Comparison of ENCODE assay signal across 10 mouse cellular contexts in genomic region chr5:142445709-142446108, GRCm38 (mm10). TPM values are rescaled to one million over a fixed set of nuclear protein-coding genes. Genes with fewer than 3 reads are reported as not detected.
DNase-seq lines count a peak whose midpoint lies in the region; ATAC-seq lines count a peak whose summit lies in the region.
"Had no signal": no experiment of that assay in that cellular context is flagged by ENCODE, and none has a peak within 500 bp of the region (broad histone marks: within the 10 kb centered on the region; RNA-seq: fewer than 3 reads in every experiment).

No protein-coding gene starts in this region.

- H3K4me1 ChIP-seq in heart, embryonic 13.5 days, result peaks cover 65% of the 10 kb centered on the region
- H3K4me1 ChIP-seq in forebrain, embryonic 15.5 days, result peaks cover 25% of the 10 kb centered on the region
- H3K4me1 ChIP-seq in midbrain, embryonic 14.5 days (ENCODE audit: control insufficient read depth, insufficient read depth, low read length), result peaks cover 22% of the 10 kb centered on the region

- 39% methylated on average over 8 of the region's 8 CpGs for WGBS in heart, embryonic 13.5 days
- WGBS in forebrain, embryonic 15.5 days, result 43% methylated on average over 8 of the region's 8 CpGs
- WGBS in midbrain, embryonic 14.5 days, result 43% methylated on average over 8 of the region's 8 CpGs

- intact Hi-C loops in heart, postnatal 14 days (cut with DNase I), result loop anchor here (5.0 to 10.0 kb wide), 2 partner anchors 461 to 1598 kb away; no protein-coding TSS in a partner anchor
- intact Hi-C loops in heart, postnatal 36 days (cut with DNase I), result loop anchor here (10.0 kb wide), 2 partner anchors 1201 to 1601 kb away; partner anchors contain the start of gene Sdk1

- peaks cover 21% of the 10 kb centered on the region for H3K36me3 ChIP-seq in heart, embryonic 13.5 days
- H3K36me3 ChIP-seq in forebrain, embryonic 15.5 days, result peaks cover 6% of the 10 kb centered on the region
- H3K36me3 ChIP-seq in midbrain, embryonic 14.5 days (ENCODE audit: control insufficient read depth, insufficient read depth, low read length), result peaks cover 17% of the 10 kb centered on the region

- ATAC-seq in heart, embryonic 13.5 days (ENCODE audit: extremely low read depth, insufficient number of reproducible peaks, low FRiP score, low TSS enrichment), result no peak
- ATAC-seq in forebrain, embryonic 15.5 days (replicated peaks), result no peak
- ATAC-seq in midbrain, embryonic 14.5 days (ENCODE audit: low FRiP score, low TSS enrichment), result no peak
- ATAC-seq: intestine, embryonic 15.5 days had no signal

- H3K4me2 ChIP-seq in heart, embryonic 13.5 days, result no peak overlapping the region
- H3K4me2 ChIP-seq in forebrain, embryonic 15.5 days (replicated peaks), result no peak overlapping the region
- no peak overlapping the region for H3K4me2 ChIP-seq in midbrain, embryonic 14.5 days (ENCODE audit: low read length)
- H3K4me2 ChIP-seq: intestine, embryonic 15.5 days had no signal

- H3K9ac ChIP-seq in heart, embryonic 13.5 days, result no peak overlapping the region
- no peak overlapping the region for H3K9ac ChIP-seq in forebrain, embryonic 15.5 days (replicated peaks)
- H3K9ac ChIP-seq in midbrain, embryonic 14.5 days (replicated peaks; ENCODE audit: low read length), result no peak overlapping the region
- H3K9ac ChIP-seq: intestine, embryonic 15.5 days had no signal

- no peak overlapping the region for H3K4me3 ChIP-seq in heart, embryonic 13.5 days
- H3K4me3 ChIP-seq in forebrain, embryonic 15.5 days, result no peak overlapping the region
- no peak overlapping the region for H3K4me3 ChIP-seq in midbrain, embryonic 14.5 days (replicated peaks; ENCODE audit: low read depth, low read length)
- H3K4me3 ChIP-seq: intestine, embryonic 15.5 days had no signal

- H3K27ac ChIP-seq in heart, embryonic 13.5 days (replicated peaks), result peak overlapping the region; percentile 69
- H3K27ac ChIP-seq in forebrain, embryonic 15.5 days (replicated peaks), result 0 out of 2 replicates have a peak overlapping the region, but pooled peaks have one; percentile 8
- H3K27ac ChIP-seq in midbrain, embryonic 14.5 days (replicated peaks; ENCODE audit: low read depth, low read length), result peak overlapping the region; percentile 37; the same call in 1 of the 2 replicates

- H3K27me3 ChIP-seq in heart, embryonic 13.5 days (replicated peaks), result no peaks in the 10 kb centered on the region
- no peaks in the 10 kb centered on the region for H3K27me3 ChIP-seq in forebrain, embryonic 15.5 days
- H3K27me3 ChIP-seq in midbrain, embryonic 14.5 days (ENCODE audit: control insufficient read depth, insufficient read depth, low read length), result no peaks in the 10 kb centered on the region
- H3K27me3 ChIP-seq: intestine, embryonic 15.5 days had no signal

- no peak for DNase-seq in heart, postnatal 14 days
- peak; percentile 75 for DNase-seq in NIH3T3 (ENCODE audit: low read depth)
- DNase-seq in midbrain, embryonic 14.5 days, result peak; percentile 58
- no peak for DNase-seq in left cerebral cortex, adult 8-10 months (ENCODE audit: low spot score in 2 of 2)
- no peak for DNase-seq in heart, postnatal 36 days
- no peak for DNase-seq in heart, adult 9 months (ENCODE audit: low spot score in 2 of 2)
- DNase-seq: lung, postnatal 4 days had no signal

- H3K9me3 ChIP-seq in heart, embryonic 13.5 days, result no peaks in the 10 kb centered on the region
- H3K9me3 ChIP-seq in forebrain, embryonic 15.5 days, result no peaks in the 10 kb centered on the region
- no peaks in the 10 kb centered on the region for H3K9me3 ChIP-seq in midbrain, embryonic 14.5 days (ENCODE audit: control insufficient read depth, low read length)
- H3K9me3 ChIP-seq: intestine, embryonic 15.5 days had no signal

RNA-seq across cellular contexts. Expression of gene Ap5z1, which starts 18.0 kb away (rescaled TPM):
- 6.9 and 7.4 TPM in 2 replicates for polyA plus RNA-seq in heart, embryonic 13.5 days (2015; fragmentation: Nextera tagmentation; extraction: Ambion mirVana)
- 1 to 10 TPM; 5.9 to 8.7 TPM for total RNA-seq in heart, postnatal 14 days (2021)
- 15.0 and 15.1 TPM in 2 replicates for polyA plus RNA-seq in forebrain, embryonic 15.5 days (2015; fragmentation: Nextera tagmentation; extraction: Ambion mirVana)
- polyA plus RNA-seq in midbrain, embryonic 14.5 days (2014; fragmentation: Nextera tagmentation; extraction: Ambion mirVana), result 12.6 and 13.9 TPM in 2 replicates
- 10 to 100 TPM; 20.1 to 25.6 (median 25.1) TPM for total RNA-seq in left cerebral cortex, adult 8-10 months (2022)
- 1 to 10 TPM; 6.2 to 6.4 TPM for total RNA-seq in heart, postnatal 36 days (2021)

RNA-seq across cellular contexts. Expression of gene Foxk1, which starts 44.4 kb away (rescaled TPM):
- 3.4 and 4.3 TPM in 2 replicates for polyA plus RNA-seq in heart, embryonic 13.5 days (2015; fragmentation: Nextera tagmentation; extraction: Ambion mirVana)
- 10 to 100 TPM; 16.7 to 17.5 TPM for total RNA-seq in heart, postnatal 14 days (2021)
- 3.9 TPM in 2 replicates for polyA plus RNA-seq in forebrain, embryonic 15.5 days (2015; fragmentation: Nextera tagmentation; extraction: Ambion mirVana)
- 4.2 and 4.6 TPM in 2 replicates for polyA plus RNA-seq in midbrain, embryonic 14.5 days (2014; fragmentation: Nextera tagmentation; extraction: Ambion mirVana)
- total RNA-seq in left cerebral cortex, adult 8-10 months (2022), result 10 to 100 TPM; 39.6 to 43.1 (median 42.7) TPM
- 10 to 100 TPM; 15.7 to 15.8 TPM for total RNA-seq in heart, postnatal 36 days (2021)

Comparison
In these comparisons a context has a peak if more than half of its experiments do, and no peak if none do; other contexts are left out.
1. H3K27ac ChIP-seq: peak in every context shown above with its lines; median percentile 69 in heart, embryonic 13.5 days; 37 in midbrain, embryonic 14.5 days; 8 in forebrain, embryonic 15.5 days.
2. DNase-seq: peak in NIH3T3 (single experiment) and midbrain, embryonic 14.5 days (single experiment); none in heart, postnatal 14 days (0 of 2), left cerebral cortex, adult 8-10 months (0 of 2), heart, postnatal 36 days (0 of 2) and heart, adult 9 months (0 of 2).